Mouse (Mus musculus) megakaryocyte progenitor cell, adult 5-6 weeks (primary cell): Measurements from ENCODE around the gene Olfr918. TPM values are rescaled to one million over a fixed set of nuclear protein-coding genes. Genes with fewer than 3 reads are reported as not detected.

Experiments used
- ATAC-seq: replicated peaks from 2 replicates; pipeline ENCODE4 v1.8.0; 2016; ENCODE audit warnings: mild to moderate bottlenecking, moderate TSS enrichment, inconsistent platforms; ENCODE audit not compliant: poor library complexity
- total RNA-seq, 2 experiments: library from RNA; stranded (forward) in 1 of 2; stranded (reverse) in 1 of 2; fragments of 157-497, 149-512 nt in 1 of 2; fragments of 200-1000 nt in 1 of 2; gene quantifications; 2 replicates each; pipeline versions ENCODE4 v1.2.3 to v1.2.4; 2015 to 2017

The Olfr918 gene
- total RNA-seq (2015) (not detected in 2 replicates), total RNA-seq (2017) (not detected in 2 replicates)

- ATAC-seq = no peak
These were observed at the start of gene Olfr918 for GRCm38 (mm10) chr9:38674501-38674900. Olfr918 (minus strand) TSS chr9:38674601.

GRCm38 (mm10) chr9:38724044-38724443 lies 49.6 kb upstream of the Olfr918 start:
- peak; percentile 50 for ATAC-seq

- ATAC-seq = peak; percentile 57
These were observed 44.6 kb upstream of the Olfr918 start for GRCm38 (mm10) chr9:38718927-38719441.

GRCm38 (mm10) chr9:38718102-38718501 lies 43.7 kb upstream of the Olfr918 start, which contains the start of gene Vwa5a:
Vwa5a (plus strand) TSS chr9:38718268.
- ATAC-seq = peak; percentile 89

GRCm38 (mm10) chr9:38672887-38673286 lies 1.5 kb downstream of the Olfr918 start:
- ATAC-seq = 0 out of 2 replicates have a peak, but pooled peaks have one; percentile 31

- no peak for ATAC-seq
These were observed 8.7 kb downstream of the Olfr918 start, which contains the start of gene Olfr917 for GRCm38 (mm10) chr9:38665742-38666141. Olfr917 (minus strand) TSS chr9:38665842.

GRCm38 (mm10) chr9:38659775-38660174 lies 14.6 kb downstream of the Olfr918 start, which contains the start of gene Olfr916:
Olfr916 (minus strand) TSS chr9:38659875.
- ATAC-seq = no peak

GRCm38 (mm10) chr9:38632406-38632805 lies 42.0 kb downstream of the Olfr918 start:
- no peak for ATAC-seq

Other genes starting within 250 kb of the Olfr918 start
- not detected in 2 replicates for gene Olfr901, start 245.1 kb downstream of the Olfr918 start, total RNA-seq (2015)
- gene Olfr901, start 245.1 kb downstream of the Olfr918 start, total RNA-seq (2017) = not detected in 2 replicates
- gene Olfr902, start 226.9 kb downstream of the Olfr918 start, total RNA-seq (2015) = not detected in 2 replicates
- not detected in 2 replicates for gene Olfr902, start 226.9 kb downstream of the Olfr918 start, total RNA-seq (2017)
- not detected in 2 replicates for gene Olfr904, start 211.5 kb downstream of the Olfr918 start, total RNA-seq (2015)
- not detected in 2 replicates for gene Olfr904, start 211.5 kb downstream of the Olfr918 start, total RNA-seq (2017)
- not detected in 2 replicates for gene Olfr905, start 203.5 kb downstream of the Olfr918 start, total RNA-seq (2015)
- gene Olfr905, start 203.5 kb downstream of the Olfr918 start, total RNA-seq (2017) = not detected in 2 replicates
- not detected in 2 replicates for gene Olfr906, start 187.5 kb downstream of the Olfr918 start, total RNA-seq (2015)
- not detected in 2 replicates for gene Olfr906, start 187.5 kb downstream of the Olfr918 start, total RNA-seq (2017)
- gene Olfr907, start 178.8 kb downstream of the Olfr918 start, total RNA-seq (2015) = not detected in 2 replicates
- not detected in 2 replicates for gene Olfr907, start 178.8 kb downstream of the Olfr918 start, total RNA-seq (2017)
- not detected in 2 replicates for gene Olfr911-ps1, start 153.0 kb downstream of the Olfr918 start, total RNA-seq (2015)
- not detected in 2 replicates for gene Olfr911-ps1, start 153.0 kb downstream of the Olfr918 start, total RNA-seq (2017)
- not detected in 2 replicates for gene Olfr910, start 136.8 kb downstream of the Olfr918 start, total RNA-seq (2015)
- gene Olfr910, start 136.8 kb downstream of the Olfr918 start, total RNA-seq (2017) = not detected in 2 replicates
- gene Olfr912, start 94.4 kb downstream of the Olfr918 start, total RNA-seq (2015) = not detected in 2 replicates
- gene Olfr912, start 94.4 kb downstream of the Olfr918 start, total RNA-seq (2017) = not detected in 2 replicates
- not detected in 2 replicates for gene Olfr913, start 81.8 kb downstream of the Olfr918 start, total RNA-seq (2015)
- gene Olfr913, start 81.8 kb downstream of the Olfr918 start, total RNA-seq (2017) = not detected in 2 replicates
- not detected in 2 replicates for gene Olfr914, start 69.5 kb downstream of the Olfr918 start, total RNA-seq (2015)
- gene Olfr914, start 69.5 kb downstream of the Olfr918 start, total RNA-seq (2017) = not detected in 2 replicates
- not detected in 2 replicates for gene Olfr916, start 14.7 kb downstream of the Olfr918 start, total RNA-seq (2015)
- gene Olfr916, start 14.7 kb downstream of the Olfr918 start, total RNA-seq (2017) = not detected in 2 replicates
- not detected in 2 replicates for gene Olfr917, start 8.8 kb downstream of the Olfr918 start, total RNA-seq (2015)
- not detected in 2 replicates for gene Olfr917, start 8.8 kb downstream of the Olfr918 start, total RNA-seq (2017)
- gene Olfr919, start 29.1 kb upstream of the Olfr918 start, total RNA-seq (2015) = not detected in 2 replicates
- not detected in 2 replicates for gene Olfr919, start 29.1 kb upstream of the Olfr918 start, total RNA-seq (2017)
- gene Vwa5a, start 43.7 kb upstream of the Olfr918 start, total RNA-seq (2015) = 24.6 and 29.1 TPM in 2 replicates
- gene Vwa5a, start 43.7 kb upstream of the Olfr918 start, total RNA-seq (2017) = 32.7 and 34.7 TPM in 2 replicates
- 0.10 and 0.49 TPM in 2 replicates for gene Olfr920, start 77.7 kb upstream of the Olfr918 start, total RNA-seq (2015)
- 0.20 TPM in 1 of 2 replicates, not detected in the other for gene Olfr920, start 77.7 kb upstream of the Olfr918 start, total RNA-seq (2017)
- not detected in 2 replicates for gene Olfr921, start 98.5 kb upstream of the Olfr918 start, total RNA-seq (2015)
- not detected in 2 replicates for gene Olfr921, start 98.5 kb upstream of the Olfr918 start, total RNA-seq (2017)
- not detected in 2 replicates for gene Olfr922, start 140.0 kb upstream of the Olfr918 start, total RNA-seq (2015)
- gene Olfr922, start 140.0 kb upstream of the Olfr918 start, total RNA-seq (2017) = not detected in 2 replicates
- gene Olfr923, start 151.9 kb upstream of the Olfr918 start, total RNA-seq (2015) = not detected in 2 replicates
- gene Olfr923, start 151.9 kb upstream of the Olfr918 start, total RNA-seq (2017) = not detected in 2 replicates
- gene Olfr924, start 169.8 kb upstream of the Olfr918 start, total RNA-seq (2015) = not detected in 2 replicates
- gene Olfr924, start 169.8 kb upstream of the Olfr918 start, total RNA-seq (2017) = not detected in 2 replicates
- gene Olfr26, start 180.5 kb upstream of the Olfr918 start, total RNA-seq (2015) = not detected in 2 replicates
- not detected in 2 replicates for gene Olfr26, start 180.5 kb upstream of the Olfr918 start, total RNA-seq (2017)
- gene Olfr926, start 202.5 kb upstream of the Olfr918 start, total RNA-seq (2015) = not detected in 2 replicates
- gene Olfr926, start 202.5 kb upstream of the Olfr918 start, total RNA-seq (2017) = not detected in 2 replicates